Mouse (Mus musculus): Measurements from ENCODE around the gene Pafah1b3.

GRCm38 (mm10) chr7:25246079-25246758 is 51.6 kb downstream of the Pafah1b3 start:
- TF ChIP-seq GATA1 (IDR thresholded peaks at IDR 0.05; ENCODE audit: borderline replicate concordance, low read length) (no peak), FLI1 (IDR thresholded peaks at IDR 0.05; ENCODE audit: low read length) (no peak)
